Mouse (Mus musculus) c-Kit-positive CD71-positive TER-119-negative erythroid progenitor cells, embryonic 14.5 days (primary cell): Measurements from ENCODE around the gene Gm4559.
"Not testable (repeated sequence)": the region's sequence is repeated elsewhere in the genome, so short reads cannot be mapped to it uniquely, and the experiment has no call there.

ENCODE experiments used
- DNase-seq: peaks from one replicate; pipeline ENCODE4 v3.0.0-alpha.2; 2013; ENCODE audit warnings: low read depth

Gene Gm4559

GRCm38 (mm10) chr7:142278183-142278582 lies 4.0 kb upstream of the Gm4559 start:
- DNase-seq = not testable (repeated sequence)

- not testable (repeated sequence) for DNase-seq
Observed at GRCm38 (mm10) chr7:142258254-142258653, 15.9 kb downstream of the Gm4559 start, which contains the start of gene Gm2431. Gene Gm2431 (minus strand): TSS chr7:142258354.

- DNase-seq = no peak
Observed at GRCm38 (mm10) chr7:142255517-142255916, 18.6 kb downstream of the Gm4559 start.

- DNase-seq = peak; percentile 4
Observed at GRCm38 (mm10) chr7:142249824-142250223, 24.3 kb downstream of the Gm4559 start.

- DNase-seq = no peak
Observed at GRCm38 (mm10) chr7:142240978-142241377, 33.2 kb downstream of the Gm4559 start, which contains the start of gene Gm40460. Gene Gm40460 (minus strand): TSS chr7:142241078.

GRCm38 (mm10) chr7:142231540-142231939 lies 42.6 kb downstream of the Gm4559 start:
- DNase-seq = no peak

- DNase-seq = not testable (repeated sequence)
Observed at GRCm38 (mm10) chr7:142229871-142230270, 44.3 kb downstream of the Gm4559 start, which contains the start of gene Krtap5-5. Gene Krtap5-5 (minus strand): TSS chr7:142229971.

- no peak for DNase-seq
Observed at GRCm38 (mm10) chr7:142224518-142224917, 49.6 kb downstream of the Gm4559 start.
